Mouse (Mus musculus) E14TG2a.4 (cell line): Measurements from ENCODE around the gene Rgs21.

Experiments
- CTCF ChIP-seq: conservative IDR thresholded peaks from 2 replicates; pipeline ENCODE4 v1.5.1; 2014; ENCODE audit warnings: low read length
- NANOG ChIP-seq: IDR thresholded peaks from 2 replicates; pipeline ENCODE4 v1.6.1; 2014; ENCODE audit warnings: borderline replicate concordance, low read length, mixed read lengths

DNA sequence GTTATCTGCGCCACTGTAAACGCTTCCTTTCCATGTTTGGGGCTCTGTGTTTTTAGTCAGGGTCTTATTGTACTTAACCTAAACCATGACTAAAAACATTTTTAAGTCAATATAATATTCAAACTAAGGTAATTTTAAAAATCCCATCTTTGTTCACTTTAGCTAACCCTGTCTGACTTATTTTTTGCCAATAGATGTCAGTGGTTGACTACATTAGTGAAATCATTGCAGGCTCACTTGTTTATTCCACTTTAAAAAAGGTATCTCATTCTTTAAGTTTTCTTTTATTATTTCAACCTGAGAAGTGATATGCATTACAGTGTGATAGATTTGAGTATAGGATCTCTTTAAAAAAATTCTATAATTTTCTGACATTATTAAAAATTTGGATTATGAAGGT lies 5.5 kb upstream of the Rgs21 start:
- TF ChIP-seq CTCF (no peak), NANOG (no peak)
